Mouse (Mus musculus) kidney, postnatal 36 days (tissue): Measurements from ENCODE around the gene Cwh43.

ENCODE experiments used
- DNase-seq, 2 experiments: peaks; one replicate each; pipeline ENCODE4 v3.0.0; 2021 to 2022; ENCODE audit warnings: mixed read lengths in 2 of 2

Cwh43 gene

GRCm38 (mm10) chr5:73405981-73406722, at the start of gene Cwh43:
Gene Cwh43, plus strand, starts transcription at chr5:73406075.
- DNase-seq: peak in 1 of 2 experiments; percentile 46

GRCm38 (mm10) chr5:73359134-73359751, 46.6 kb upstream of the Cwh43 start:
- DNase-seq: no peak

GRCm38 (mm10) chr5:73359752-73360141, 46.1 kb upstream of the Cwh43 start:
- no peak for DNase-seq

- peak in 1 of 2 experiments; percentile 36 for DNase-seq
Measured at GRCm38 (mm10) chr5:73360240-73360639, 45.6 kb upstream of the Cwh43 start.

- no peak for DNase-seq
Measured at GRCm38 (mm10) chr5:73362338-73362737, 43.5 kb upstream of the Cwh43 start.

- DNase-seq: no peak
Measured at GRCm38 (mm10) chr5:73362791-73363190, 43.1 kb upstream of the Cwh43 start.

GRCm38 (mm10) chr5:73364107-73364864, 41.6 kb upstream of the Cwh43 start:
- DNase-seq: no peak

- no peak for DNase-seq
Measured at GRCm38 (mm10) chr5:73367906-73368305, 38.0 kb upstream of the Cwh43 start.

- no peak for DNase-seq
Measured at GRCm38 (mm10) chr5:73368845-73369447, 36.9 kb upstream of the Cwh43 start.

- no peak for DNase-seq
Measured at GRCm38 (mm10) chr5:73369731-73370130, 36.1 kb upstream of the Cwh43 start.

- DNase-seq: no peak
Measured at GRCm38 (mm10) chr5:73372601-73373000, 33.3 kb upstream of the Cwh43 start.

GRCm38 (mm10) chr5:73373184-73373583, 32.7 kb upstream of the Cwh43 start:
- no peak for DNase-seq

GRCm38 (mm10) chr5:73376041-73376440, 29.8 kb upstream of the Cwh43 start:
- no peak for DNase-seq

- no peak for DNase-seq
Measured at GRCm38 (mm10) chr5:73376491-73376890, 29.4 kb upstream of the Cwh43 start.

- DNase-seq: peak; percentile 73 to 93
Measured at GRCm38 (mm10) chr5:73379908-73380307, 26.0 kb upstream of the Cwh43 start.

GRCm38 (mm10) chr5:73380829-73381228, 25.0 kb upstream of the Cwh43 start:
- no peak for DNase-seq

- DNase-seq: no peak
Measured at GRCm38 (mm10) chr5:73381510-73381909, 24.4 kb upstream of the Cwh43 start.

GRCm38 (mm10) chr5:73381976-73382540, 23.8 kb upstream of the Cwh43 start:
- DNase-seq: no peak

GRCm38 (mm10) chr5:73382737-73383646, 22.9 kb upstream of the Cwh43 start:
- peak; percentile 57 to 84 for DNase-seq

- peak; percentile 20 to 30 for DNase-seq
Measured at GRCm38 (mm10) chr5:73383647-73383970, 22.3 kb upstream of the Cwh43 start.

- peak; percentile 29 to 56 for DNase-seq
Measured at GRCm38 (mm10) chr5:73393041-73393440, 12.8 kb upstream of the Cwh43 start.
